Mouse (Mus musculus): Measurements from ENCODE around the gene Abtb1. TPM values are rescaled to one million over a fixed set of nuclear protein-coding genes. Genes with fewer than 3 reads are reported as not detected.
A peak's percentile ranks its signal among the peaks of the same experiment; 100 is the strongest.

Abtb1 gene
- 23.7 and 26.0 TPM in 2 replicates for polyA plus RNA-seq (2015; fragmentation: Nextera tagmentation; extraction: Ambion mirVana)

- Histone ChIP-seq H3K9me3 (no peaks in the 10 kb centered on the region), H3K27ac (replicated peaks) (peak within 1 kb of the TSS; percentile 84), H3K4me2 (peak within 1 kb of the TSS; percentile 85), H3K4me1 (peaks cover 28% of the 10 kb centered on the region), H3K36me3 (peaks cover 28% of the 10 kb centered on the region), H3K27me3 (replicated peaks) (no peaks in the 10 kb centered on the region), H3K4me3 (peak within 1 kb of the TSS; percentile 95), H3K9ac (peak within 1 kb of the TSS; percentile 93)
- under 1% methylated on average over 72 of the region's 72 CpGs for WGBS
- peak; percentile 88 for ATAC-seq (ENCODE audit: extremely low read depth, insufficient number of reproducible peaks, low FRiP score, low TSS enrichment)
These were observed at the start of gene Abtb1 for GRCm38 (mm10) chr6:88841781-88842689. TSS of gene Abtb1 (minus strand) at chr6:88841984.

DNA sequence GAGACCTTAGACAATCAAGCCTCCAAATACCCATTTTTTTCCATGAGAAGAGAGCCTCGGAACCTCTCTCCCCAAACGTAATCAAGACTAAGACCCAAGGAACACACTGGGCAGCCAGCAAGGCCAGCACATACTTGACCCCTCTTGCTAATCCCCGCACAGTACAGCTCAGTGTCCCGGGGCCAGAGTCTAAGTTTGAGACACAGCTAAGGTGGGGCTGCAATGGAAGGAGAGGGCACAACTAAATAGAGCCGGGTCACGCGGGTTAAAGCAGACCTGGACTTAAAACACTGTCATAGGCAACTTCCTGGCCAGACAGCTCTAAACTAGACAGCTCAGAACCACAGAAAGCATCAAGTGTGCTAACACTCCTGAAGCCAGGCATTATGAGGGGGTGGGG is 49.0 kb upstream of the Abtb1 start:
- Histone ChIP-seq H3K4me3 (no peak overlapping the region), H3K27ac (replicated peaks) (no peak overlapping the region), H3K4me1 (peaks cover 7% of the 10 kb centered on the region; the same call in 1 of the 2 replicates), H3K9me3 (no peaks in the 10 kb centered on the region), H3K36me3 (peaks cover 100% of the 10 kb centered on the region), H3K9ac (no peak overlapping the region), H3K27me3 (replicated peaks) (no peaks in the 10 kb centered on the region), H3K4me2 (no peak overlapping the region)
- 83% methylated on average over 7 of the region's 7 CpGs for WGBS
- no peak for ATAC-seq (ENCODE audit: extremely low read depth, insufficient number of reproducible peaks, low FRiP score, low TSS enrichment)

GRCm38 (mm10) chr6:88889410-88890042 is 47.7 kb upstream of the Abtb1 start:
- Histone ChIP-seq H3K9ac (no peak overlapping the region), H3K4me1 (no peaks in the 10 kb centered on the region), H3K4me3 (no peak overlapping the region), H3K27ac (replicated peaks) (no peak overlapping the region), H3K27me3 (replicated peaks) (no peaks in the 10 kb centered on the region), H3K4me2 (no peak overlapping the region), H3K9me3 (no peaks in the 10 kb centered on the region), H3K36me3 (peaks cover 100% of the 10 kb centered on the region)
- ATAC-seq (ENCODE audit: extremely low read depth, insufficient number of reproducible peaks, low FRiP score, low TSS enrichment), result no peak
- 86% methylated on average over 13 of the region's 13 CpGs for WGBS

DNA sequence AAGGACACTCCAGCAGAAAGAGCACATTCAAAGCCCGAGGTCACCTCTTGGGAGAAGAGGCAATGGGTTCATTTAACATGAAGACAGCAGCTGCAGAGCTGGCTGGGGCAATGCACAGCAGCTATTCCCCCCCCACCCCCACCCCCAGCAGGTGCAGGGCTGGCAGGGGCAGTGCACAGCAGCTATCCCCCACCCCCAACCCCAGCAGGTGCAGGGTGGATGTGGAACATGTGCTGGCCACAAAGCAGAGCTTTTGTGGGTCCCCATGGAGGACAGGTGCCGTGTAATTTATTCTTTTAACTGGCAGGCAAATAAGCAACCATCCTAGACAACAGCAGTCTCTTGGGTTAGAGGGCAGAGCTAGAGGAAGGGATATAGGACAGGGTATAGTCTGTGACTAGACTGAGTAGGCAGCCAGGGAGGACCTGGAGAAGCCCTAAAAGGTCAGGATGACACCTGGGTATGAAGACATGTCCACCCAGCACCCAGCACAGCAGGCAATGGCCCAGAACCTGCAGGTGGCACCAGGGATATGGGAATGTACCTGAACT is 44.7 kb upstream of the Abtb1 start:
- no peak overlapping the region for H3K9ac ChIP-seq
- no peaks in the 10 kb centered on the region for H3K27me3 ChIP-seq (replicated peaks)
- no peak for ATAC-seq (ENCODE audit: extremely low read depth, insufficient number of reproducible peaks, low FRiP score, low TSS enrichment)
- H3K4me1 ChIP-seq, result no peaks in the 10 kb centered on the region
- no peaks in the 10 kb centered on the region for H3K9me3 ChIP-seq
- H3K27ac ChIP-seq (replicated peaks), result no peak overlapping the region
- WGBS, result 87% methylated on average over 2 of the region's 2 CpGs
- peaks cover 100% of the 10 kb centered on the region for H3K36me3 ChIP-seq
- no peak overlapping the region for H3K4me3 ChIP-seq
- no peak overlapping the region for H3K4me2 ChIP-seq

DNA sequence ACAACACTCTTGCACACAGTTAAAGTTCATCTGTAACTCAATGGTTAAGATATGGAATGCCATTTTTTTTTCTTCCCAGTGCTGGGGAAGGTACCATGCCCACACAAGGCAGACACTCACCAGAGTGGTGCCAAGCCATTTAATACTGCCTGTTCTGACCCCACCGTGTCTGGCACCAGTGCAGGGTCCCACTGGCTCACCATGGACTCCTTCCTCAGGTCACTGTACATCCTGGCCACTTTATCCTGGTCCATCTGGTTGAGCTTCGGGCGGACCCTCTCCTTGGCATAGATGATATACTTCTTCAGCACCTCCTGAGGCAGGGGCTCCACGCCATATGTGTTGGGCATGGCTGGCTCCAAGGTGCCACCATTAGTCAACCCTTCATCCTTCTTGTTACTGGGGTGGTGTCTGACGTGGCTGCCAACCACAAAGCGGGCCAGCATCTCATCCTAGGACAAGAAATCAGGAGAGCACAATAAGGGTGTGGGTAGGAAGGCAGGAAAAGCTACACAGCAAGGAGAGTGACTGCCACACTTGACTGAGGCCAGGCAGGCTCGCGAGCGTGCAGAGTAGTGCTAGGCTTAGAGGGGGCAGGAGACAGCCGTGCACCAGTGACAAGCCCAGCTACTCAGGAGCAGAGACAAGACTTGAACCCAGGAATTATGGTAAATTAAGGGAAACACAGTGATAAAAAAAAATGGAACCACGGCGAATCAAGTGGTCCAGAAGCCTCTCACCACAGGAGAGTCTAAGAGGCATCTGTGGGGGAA is 44.0 kb upstream of the Abtb1 start:
- Histone ChIP-seq H3K4me2 (no peak overlapping the region), H3K9me3 (no peaks in the 10 kb centered on the region), H3K27me3 (replicated peaks) (no peaks in the 10 kb centered on the region), H3K9ac (no peak overlapping the region), H3K36me3 (peaks cover 98% of the 10 kb centered on the region), H3K4me3 (no peak overlapping the region), H3K27ac (replicated peaks) (no peak overlapping the region), H3K4me1 (no peaks in the 10 kb centered on the region)
- no peak for ATAC-seq (ENCODE audit: extremely low read depth, insufficient number of reproducible peaks, low FRiP score, low TSS enrichment)
- WGBS, result 93% methylated on average over 12 of the region's 12 CpGs

- 91% methylated on average over 17 of the region's 17 CpGs for WGBS
These were observed 42.9 kb upstream of the Abtb1 start for GRCm38 (mm10) chr6:88884690-88885089.

DNA sequence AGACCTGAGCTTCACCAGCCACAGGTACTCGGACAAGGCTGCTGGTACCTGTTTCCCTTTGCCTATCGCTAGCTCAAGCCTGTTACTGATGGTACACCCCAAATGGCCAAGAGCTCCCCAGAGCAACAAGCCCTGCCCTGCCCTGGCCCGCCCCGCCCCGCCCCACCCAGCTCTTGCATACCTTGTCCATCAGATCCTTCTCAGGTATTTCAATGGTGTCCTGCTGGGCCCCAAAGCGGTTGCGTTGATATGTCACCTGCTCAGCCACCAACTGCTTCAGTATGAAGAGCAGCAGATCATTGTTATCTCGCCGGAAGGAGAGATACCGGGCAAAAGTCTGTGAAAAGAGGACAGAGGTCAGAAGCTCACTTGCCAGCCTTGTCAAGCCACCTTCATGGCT is 42.4 kb upstream of the Abtb1 start:
- no peak for ATAC-seq (ENCODE audit: extremely low read depth, insufficient number of reproducible peaks, low FRiP score, low TSS enrichment)
- H3K9ac ChIP-seq, result no peak overlapping the region
- H3K4me1 ChIP-seq, result no peaks in the 10 kb centered on the region
- H3K36me3 ChIP-seq, result peaks cover 88% of the 10 kb centered on the region
- H3K4me3 ChIP-seq, result no peak overlapping the region
- H3K27ac ChIP-seq (replicated peaks), result no peak overlapping the region
- H3K27me3 ChIP-seq (replicated peaks), result no peaks in the 10 kb centered on the region
- no peaks in the 10 kb centered on the region for H3K9me3 ChIP-seq
- H3K4me2 ChIP-seq, result no peak overlapping the region
- 79% methylated on average over 10 of the region's 10 CpGs for WGBS

More at GRCm38 (mm10) chr6:88884690-88885089, 42.9 kb upstream of the Abtb1 start:
- Histone ChIP-seq H3K4me2 (no peak overlapping the region), H3K9ac (no peak overlapping the region), H3K4me3 (no peak overlapping the region), H3K4me1 (no peaks in the 10 kb centered on the region), H3K27ac (replicated peaks) (no peak overlapping the region), H3K36me3 (peaks cover 93% of the 10 kb centered on the region), H3K27me3 (replicated peaks) (no peaks in the 10 kb centered on the region), H3K9me3 (no peaks in the 10 kb centered on the region)
- no peak for ATAC-seq (ENCODE audit: extremely low read depth, insufficient number of reproducible peaks, low FRiP score, low TSS enrichment)

DNA sequence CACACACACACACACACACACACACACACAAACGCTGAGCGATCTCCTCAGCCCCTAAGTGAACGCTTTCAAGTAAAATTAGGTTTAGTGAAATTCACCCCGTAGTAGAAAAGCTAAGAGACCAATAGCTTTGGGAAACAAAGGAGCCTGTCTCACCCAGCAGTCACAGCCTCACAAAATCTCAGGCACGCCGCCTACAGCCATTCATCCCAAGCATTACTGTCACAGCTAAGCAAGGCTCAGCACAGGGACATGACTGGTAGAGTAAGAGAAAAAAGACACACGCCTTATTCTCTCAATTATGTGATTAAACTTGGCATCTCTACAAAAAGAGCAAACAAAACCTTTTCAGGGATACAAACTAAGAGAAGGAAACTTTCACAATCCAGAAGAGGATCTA is 39.5 kb upstream of the Abtb1 start:
- ATAC-seq (ENCODE audit: extremely low read depth, insufficient number of reproducible peaks, low FRiP score, low TSS enrichment), result no peak
- peaks cover 59% of the 10 kb centered on the region for H3K36me3 ChIP-seq
- H3K4me2 ChIP-seq, result no peak overlapping the region
- H3K9me3 ChIP-seq, result no peaks in the 10 kb centered on the region
- H3K9ac ChIP-seq, result no peak overlapping the region
- H3K4me3 ChIP-seq, result no peak overlapping the region
- H3K27me3 ChIP-seq (replicated peaks), result no peaks in the 10 kb centered on the region
- 92% methylated on average over 7 of the region's 7 CpGs for WGBS
- no peak overlapping the region for H3K27ac ChIP-seq (replicated peaks)
- no peaks in the 10 kb centered on the region for H3K4me1 ChIP-seq

DNA sequence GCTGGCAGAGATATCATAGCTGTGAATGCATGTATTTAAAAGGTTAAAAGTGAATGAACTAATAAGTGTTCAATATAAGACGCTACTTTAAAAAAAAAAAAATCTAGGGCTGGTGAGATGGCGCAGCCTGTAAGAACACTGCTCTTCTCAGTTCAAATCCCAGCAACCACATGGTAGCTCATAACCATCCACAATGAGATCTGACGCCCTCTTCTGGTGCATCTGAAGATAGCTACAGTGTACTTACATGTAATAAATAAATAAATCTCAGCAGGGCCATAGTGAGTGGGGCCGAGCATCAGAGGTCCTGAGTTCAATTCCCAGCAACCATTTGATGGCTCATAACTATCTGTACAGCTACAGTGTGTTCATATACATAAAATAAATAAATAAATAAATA is 37.7 kb upstream of the Abtb1 start:
- no peak overlapping the region for H3K4me2 ChIP-seq
- peaks cover 41% of the 10 kb centered on the region for H3K36me3 ChIP-seq
- peaks cover 18% of the 10 kb centered on the region for H3K27me3 ChIP-seq (replicated peaks)
- no peak for ATAC-seq (ENCODE audit: extremely low read depth, insufficient number of reproducible peaks, low FRiP score, low TSS enrichment)
- WGBS, result 64% methylated on average over 4 of the region's 4 CpGs
- H3K9ac ChIP-seq, result no peak overlapping the region
- no peak overlapping the region for H3K4me3 ChIP-seq
- peaks cover 7% of the 10 kb centered on the region for H3K9me3 ChIP-seq
- no peak overlapping the region for H3K27ac ChIP-seq (replicated peaks)
- peaks cover 3% of the 10 kb centered on the region; the same call in 1 of the 2 replicates for H3K4me1 ChIP-seq

DNA sequence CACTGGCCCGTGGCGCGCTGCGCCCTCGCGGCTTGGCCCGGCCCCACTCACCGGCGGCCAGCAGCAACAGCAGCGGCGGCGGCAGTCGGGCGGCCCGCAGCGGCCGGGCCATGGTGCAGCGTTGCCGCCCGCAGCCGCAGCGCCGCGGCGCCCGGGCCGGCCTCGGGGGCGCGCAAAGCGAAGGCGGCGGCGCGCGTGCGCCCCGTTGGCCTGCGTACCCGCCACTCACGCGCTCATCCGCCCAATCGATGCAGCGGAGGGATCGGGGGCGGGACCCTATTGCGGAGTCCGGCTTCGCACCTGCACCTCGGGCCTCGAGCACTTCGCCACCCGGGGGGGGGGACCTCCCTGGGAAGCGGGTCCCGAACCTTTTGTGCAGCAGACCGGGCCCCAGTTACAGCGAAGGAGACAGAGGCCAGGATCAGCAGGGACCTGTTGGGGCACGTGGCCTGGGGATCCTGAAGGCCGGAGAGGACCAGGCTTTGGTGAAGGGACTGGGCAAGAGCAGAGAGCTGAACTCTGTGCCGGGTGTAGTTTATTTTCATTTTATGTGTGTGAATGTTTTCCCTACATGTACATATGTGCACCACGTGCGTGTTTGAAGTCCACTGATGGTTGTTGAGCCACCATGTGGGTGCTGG is 33.2 kb upstream of the Abtb1 start, which contains the start of gene Podxl2:
TSS of gene Podxl2 (minus strand) at position 177 of the 641 bp plus-strand sequence.
- Histone ChIP-seq H3K4me1 (peaks cover 30% of the 10 kb centered on the region), H3K36me3 (no peaks in the 10 kb centered on the region), H3K9ac (peak within 1 kb of the TSS; percentile 90), H3K4me2 (peak within 1 kb of the TSS; percentile 100), H3K9me3 (peaks cover 7% of the 10 kb centered on the region), H3K27ac (replicated peaks) (no peak within 1 kb of the TSS), H3K4me3 (peak within 1 kb of the TSS; percentile 81), H3K27me3 (replicated peaks) (peaks cover 35% of the 10 kb centered on the region)
- 5% methylated on average over 59 of the region's 63 CpGs for WGBS
- ATAC-seq (ENCODE audit: extremely low read depth, insufficient number of reproducible peaks, low FRiP score, low TSS enrichment), result peak; percentile 49; the same call in 1 of the 2 replicates

Data from heart, embryonic 13.5 days (tissue).